Mouse (Mus musculus) neural tube, embryonic 11.5 days (tissue): ENCODE results near the gene Pwp2. TPM values are rescaled to one million over a fixed set of nuclear protein-coding genes. Genes with fewer than 3 reads are reported as not detected.

ENCODE experiments used
- ATAC-seq: fragments of 200-750 bp; cut with Nextera tagmentation; 2 replicates; pipeline ENCODE4 v1.8.0; 2017; ENCODE audit warnings: moderate number of reproducible peaks, mild to moderate bottlenecking, moderate TSS enrichment, moderate library complexity; ENCODE audit not compliant: insufficient read depth, low FRiP score, low TSS enrichment
- DNase-seq: peaks from one replicate; pipeline ENCODE4 v3.0.0-alpha.2; 2015; ENCODE audit warnings: low spot score
- H3K27ac ChIP-seq: fragments of 300-500 bp; sonication (generic); 2 replicates; pipeline ENCODE4 v1.5.1; 2014; ENCODE audit warnings: low read depth, mild to moderate bottlenecking, low read length
- H3K27me3 ChIP-seq: fragments of 300-500 bp; sonication (generic); 2 replicates; pipeline ENCODE4 v1.6.1; 2014; ENCODE audit warnings: mild to moderate bottlenecking, low read length, mixed read lengths; ENCODE audit not compliant: control insufficient read depth, insufficient read depth
- H3K36me3 ChIP-seq: fragments of 300-500 bp; sonication (generic); 2 replicates; pipeline ENCODE4 v1.6.1; 2014; ENCODE audit warnings: mild to moderate bottlenecking, low read length, moderate library complexity, mixed read lengths; ENCODE audit not compliant: control insufficient read depth, insufficient read depth
- H3K4me1 ChIP-seq: fragments of 300-500 bp; sonication (generic); 2 replicates; pipeline ENCODE4 v1.6.1; 2014; ENCODE audit warnings: low read length, mixed read lengths; ENCODE audit not compliant: control insufficient read depth, insufficient read depth
- H3K4me2 ChIP-seq: fragments of 300-500 bp; sonication (generic); 2 replicates; pipeline ENCODE4 v1.6.1; 2014; ENCODE audit warnings: low read depth, mild to moderate bottlenecking, moderate library complexity
- H3K4me3 ChIP-seq: fragments of 300-500 bp; sonication (generic); 2 replicates; pipeline ENCODE4 v1.5.1; 2014; ENCODE audit warnings: low read depth, low read length
- H3K9ac ChIP-seq: fragments of 300-500 bp; sonication (generic); 2 replicates; pipeline ENCODE4 v1.6.1; 2014; ENCODE audit warnings: mild to moderate bottlenecking, low read length
- H3K9me3 ChIP-seq: fragments of 300-500 bp; sonication (generic); 2 replicates; pipeline ENCODE4 v1.6.1; 2016; ENCODE audit warnings: low read length; ENCODE audit not compliant: control insufficient read depth
- WGBS: fragments of 180-500 bp; shearing (Covaris S2); extraction: QIAGEN DNeasy Blood & Tissue Kit; methylation state at CpG from one replicate; pipeline ENCODE4 v1.1.7; 2014; 5-methylcytosine and 5-hydroxymethylcytosine counted together
- polyA plus RNA-seq: library from polyadenylated mRNA; unstranded; fragments of >200 nt; fragmentation: Nextera tagmentation; extraction: Ambion mirVana; gene quantifications from 2 replicates; pipeline ENCODE4 v1.2.1, GENCODE M21; 2014

The Pwp2 gene
- polyA plus RNA-seq, 1 experiment from 2014 or later = 24.6 TPM

GRCm38 (mm10) chr10:78159906-78160305 lies 25.0 kb downstream of the Pwp2 start:
- H3K36me3 ChIP-seq = no peaks in the 10 kb centered on the region
- no peak overlapping the region for H3K4me2 ChIP-seq
- no peaks in the 10 kb centered on the region for H3K4me1 ChIP-seq
- no peaks in the 10 kb centered on the region for H3K9me3 ChIP-seq
- no peak overlapping the region for H3K4me3 ChIP-seq
- WGBS = 2% methylated on average over 7 of the region's 7 CpGs
- ATAC-seq (peak; percentile 84), DNase-seq (peak; percentile 76)
- H3K27ac ChIP-seq = no peak overlapping the region
- no peak overlapping the region for H3K9ac ChIP-seq
- H3K27me3 ChIP-seq = no peaks in the 10 kb centered on the region

- H3K4me1 ChIP-seq = no peaks in the 10 kb centered on the region
- no peaks in the 10 kb centered on the region for H3K36me3 ChIP-seq
- H3K9me3 ChIP-seq = no peaks in the 10 kb centered on the region
- no peak overlapping the region for H3K27ac ChIP-seq
- no peak overlapping the region for H3K9ac ChIP-seq
- 18% methylated on average over 17 of the region's 17 CpGs for WGBS
- H3K27me3 ChIP-seq = no peaks in the 10 kb centered on the region
- DNase-seq (peak; percentile 31), ATAC-seq (peak; percentile 3; the same call in 1 of the 2 replicates)
- no peak overlapping the region for H3K4me2 ChIP-seq
- H3K4me3 ChIP-seq = no peak overlapping the region
Measured at GRCm38 (mm10) chr10:78159252-78159878, 25.6 kb downstream of the Pwp2 start.

- ATAC-seq = no peak
Measured at GRCm38 (mm10) chr10:78158041-78158440, 26.9 kb downstream of the Pwp2 start.

GRCm38 (mm10) chr10:78156926-78157325 lies 28.0 kb downstream of the Pwp2 start:
- DNase-seq (no peak), ATAC-seq (no peak)
- Histone ChIP-seq H3K9ac (no peak overlapping the region), H3K27ac (no peak overlapping the region), H3K4me2 (no peak overlapping the region), H3K27me3 (no peaks in the 10 kb centered on the region), H3K36me3 (no peaks in the 10 kb centered on the region), H3K4me3 (no peak overlapping the region), H3K4me1 (no peaks in the 10 kb centered on the region), H3K9me3 (no peaks in the 10 kb centered on the region)
- WGBS = 81% methylated on average over 6 of the region's 6 CpGs

More at GRCm38 (mm10) chr10:78158041-78158440, 26.9 kb downstream of the Pwp2 start:
- no peak overlapping the region for H3K9ac ChIP-seq
- no peaks in the 10 kb centered on the region for H3K9me3 ChIP-seq
- H3K27me3 ChIP-seq = no peaks in the 10 kb centered on the region
- H3K4me3 ChIP-seq = no peak overlapping the region
- no peaks in the 10 kb centered on the region for H3K4me1 ChIP-seq
- no peak overlapping the region for H3K27ac ChIP-seq
- 92% methylated on average over 15 of the region's 15 CpGs for WGBS
- H3K4me2 ChIP-seq = no peak overlapping the region
- no peak for DNase-seq
- no peaks in the 10 kb centered on the region for H3K36me3 ChIP-seq

- H3K27me3 ChIP-seq = no peaks in the 10 kb centered on the region
- DNase-seq (no peak), ATAC-seq (no peak)
- no peaks in the 10 kb centered on the region for H3K4me1 ChIP-seq
- no peak overlapping the region for H3K4me3 ChIP-seq
- no peaks in the 10 kb centered on the region for H3K36me3 ChIP-seq
- whole genome bisulfite sequencing = 78% methylated on average over 10 of the region's 10 CpGs
- no peak overlapping the region for H3K27ac ChIP-seq
- H3K9ac ChIP-seq = no peak overlapping the region
- H3K4me2 ChIP-seq = no peak overlapping the region
- H3K9me3 ChIP-seq = no peaks in the 10 kb centered on the region
Measured at GRCm38 (mm10) chr10:78148834-78149766, 35.8 kb downstream of the Pwp2 start.

GRCm38 (mm10) chr10:78147908-78148441 lies 37.0 kb downstream of the Pwp2 start:
- H3K4me3 ChIP-seq = no peak overlapping the region
- no peak overlapping the region for H3K4me2 ChIP-seq
- no peaks in the 10 kb centered on the region for H3K36me3 ChIP-seq
- H3K27ac ChIP-seq = no peak overlapping the region
- no peaks in the 10 kb centered on the region for H3K9me3 ChIP-seq
- DNase-seq (no peak), ATAC-seq (no peak)
- no peak overlapping the region for H3K9ac ChIP-seq
- H3K27me3 ChIP-seq = no peaks in the 10 kb centered on the region
- H3K4me1 ChIP-seq = no peaks in the 10 kb centered on the region
- 82% methylated on average over 4 of the region's 4 CpGs for WGBS

- Histone ChIP-seq H3K27me3 (no peaks in the 10 kb centered on the region), H3K4me3 (no peak overlapping the region), H3K9me3 (no peaks in the 10 kb centered on the region), H3K4me1 (no peaks in the 10 kb centered on the region), H3K4me2 (no peak overlapping the region), H3K27ac (no peak overlapping the region), H3K36me3 (no peaks in the 10 kb centered on the region), H3K9ac (no peak overlapping the region)
- DNase-seq = no peak
- no peak for ATAC-seq
- 56% methylated on average over 8 of the region's 8 CpGs for WGBS
Measured at GRCm38 (mm10) chr10:78143727-78144505, 41.0 kb downstream of the Pwp2 start.

- no peak overlapping the region for H3K9ac ChIP-seq
- no peaks in the 10 kb centered on the region for H3K9me3 ChIP-seq
- ATAC-seq (no peak), DNase-seq (no peak)
- H3K27me3 ChIP-seq = no peaks in the 10 kb centered on the region
- no peaks in the 10 kb centered on the region for H3K36me3 ChIP-seq
- no peak overlapping the region for H3K4me2 ChIP-seq
- H3K4me1 ChIP-seq = no peaks in the 10 kb centered on the region
- no peak overlapping the region for H3K27ac ChIP-seq
- WGBS = 80% methylated on average over 3 of the region's 3 CpGs
- no peak overlapping the region for H3K4me3 ChIP-seq
Measured at GRCm38 (mm10) chr10:78140843-78141242, 44.1 kb downstream of the Pwp2 start.
